Mouse (Mus musculus) cerebellum, adult 11 months (tissue): ENCODE measurements around the gene Utp3.

Experiments
- DNase-seq: peaks from one replicate; pipeline ENCODE4 v3.0.0; 2022

The Utp3 gene

DNA sequence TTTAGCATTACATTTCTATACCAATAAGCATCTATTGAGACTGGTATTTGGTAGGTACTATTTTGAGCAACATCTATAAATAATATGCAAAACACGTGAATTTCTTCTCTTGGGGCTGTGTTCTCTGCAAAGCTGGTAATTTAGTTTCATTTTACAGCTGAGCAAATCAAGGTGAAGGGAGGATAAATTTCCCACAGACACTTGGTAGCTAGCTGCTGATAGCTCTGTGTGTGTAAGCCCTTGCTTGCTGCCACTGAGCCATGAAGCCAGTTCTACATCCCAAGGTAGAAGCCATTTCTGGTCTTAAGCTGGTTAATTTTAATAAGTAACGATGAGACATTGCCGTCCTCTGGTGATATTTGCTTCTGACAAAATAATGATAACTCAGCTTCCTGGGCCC is 20.6 kb downstream of the Utp3 start:
- DNase-seq = no peak

DNA sequence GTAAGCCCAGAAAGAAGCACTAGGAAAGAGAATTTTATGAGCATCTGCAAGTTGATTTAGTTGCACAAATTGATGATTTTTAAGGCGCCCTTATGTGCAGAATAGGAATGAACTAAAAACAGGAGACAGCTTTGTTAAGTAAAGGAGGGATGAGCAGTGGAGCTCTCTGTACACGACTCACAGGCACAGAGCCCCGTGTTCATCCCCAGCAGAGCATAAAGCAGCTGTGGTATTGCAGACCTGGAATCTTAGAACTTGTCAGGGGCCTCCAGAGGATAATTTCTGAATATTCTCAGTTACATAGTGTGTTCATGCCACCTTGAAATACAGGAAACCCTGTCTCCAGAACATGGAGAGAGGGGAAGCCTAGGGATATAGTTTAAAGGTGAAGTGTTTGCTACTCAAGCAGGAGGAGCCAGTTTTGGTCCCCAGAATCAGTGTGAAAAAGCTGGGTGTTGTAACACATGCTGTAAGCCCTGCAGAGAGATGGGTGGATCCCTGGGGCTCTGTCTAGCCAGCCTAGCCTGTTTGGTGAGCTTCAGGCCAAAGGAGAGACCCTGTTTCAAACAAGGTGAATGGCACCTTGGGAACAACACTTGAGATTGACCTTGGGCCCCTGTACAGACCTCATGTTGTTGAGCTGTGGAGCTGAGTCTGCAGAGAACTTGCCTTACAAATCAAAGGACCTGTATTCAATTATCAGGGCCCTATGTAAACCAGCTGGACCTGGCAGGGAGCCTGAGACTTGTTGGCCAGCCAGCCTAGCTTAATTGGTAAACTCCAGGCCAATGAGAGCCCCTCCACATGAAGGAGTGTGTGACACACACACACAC is 21.5 kb downstream of the Utp3 start:
- no peak for DNase-seq

DNA sequence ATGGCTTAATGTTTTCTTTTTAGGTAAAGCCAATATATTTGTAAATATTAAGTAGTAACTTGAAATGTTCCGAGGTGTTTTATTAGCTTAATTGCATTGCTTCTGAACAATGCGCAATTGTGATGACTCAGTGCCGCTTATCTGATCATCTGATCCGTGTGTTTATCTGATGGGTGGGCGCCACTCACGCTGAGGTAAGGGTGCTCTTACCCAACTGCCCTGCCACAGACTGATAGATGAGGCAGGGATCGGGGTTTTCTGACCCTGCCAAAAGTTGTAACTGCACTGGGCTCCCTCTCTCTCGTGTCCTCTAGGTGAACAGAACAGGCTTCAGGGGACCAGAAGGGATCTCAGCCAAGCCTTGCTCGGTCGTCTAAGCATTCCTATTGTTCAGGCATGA is 26.4 kb downstream of the Utp3 start:
- no peak for DNase-seq

DNA sequence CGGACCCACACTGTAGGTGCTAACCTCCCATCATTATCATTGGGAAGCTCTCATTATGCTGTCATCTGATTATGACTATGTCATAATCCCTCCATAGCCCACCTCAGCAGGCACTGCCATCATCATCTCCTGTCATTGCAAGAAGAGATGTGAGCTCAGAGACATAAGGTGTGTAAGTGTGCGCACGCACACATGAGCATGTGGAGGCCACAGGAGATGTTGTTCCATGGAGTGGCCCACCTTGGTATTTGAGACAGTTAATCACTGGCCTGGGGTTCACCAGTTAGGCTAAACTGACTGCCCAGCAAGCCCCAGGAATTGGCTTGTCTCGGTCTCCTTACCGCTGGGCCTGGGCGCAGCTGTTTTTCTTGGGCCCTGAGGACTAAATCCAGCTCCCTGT is 27.1 kb downstream of the Utp3 start:
- DNase-seq = no peak

DNA sequence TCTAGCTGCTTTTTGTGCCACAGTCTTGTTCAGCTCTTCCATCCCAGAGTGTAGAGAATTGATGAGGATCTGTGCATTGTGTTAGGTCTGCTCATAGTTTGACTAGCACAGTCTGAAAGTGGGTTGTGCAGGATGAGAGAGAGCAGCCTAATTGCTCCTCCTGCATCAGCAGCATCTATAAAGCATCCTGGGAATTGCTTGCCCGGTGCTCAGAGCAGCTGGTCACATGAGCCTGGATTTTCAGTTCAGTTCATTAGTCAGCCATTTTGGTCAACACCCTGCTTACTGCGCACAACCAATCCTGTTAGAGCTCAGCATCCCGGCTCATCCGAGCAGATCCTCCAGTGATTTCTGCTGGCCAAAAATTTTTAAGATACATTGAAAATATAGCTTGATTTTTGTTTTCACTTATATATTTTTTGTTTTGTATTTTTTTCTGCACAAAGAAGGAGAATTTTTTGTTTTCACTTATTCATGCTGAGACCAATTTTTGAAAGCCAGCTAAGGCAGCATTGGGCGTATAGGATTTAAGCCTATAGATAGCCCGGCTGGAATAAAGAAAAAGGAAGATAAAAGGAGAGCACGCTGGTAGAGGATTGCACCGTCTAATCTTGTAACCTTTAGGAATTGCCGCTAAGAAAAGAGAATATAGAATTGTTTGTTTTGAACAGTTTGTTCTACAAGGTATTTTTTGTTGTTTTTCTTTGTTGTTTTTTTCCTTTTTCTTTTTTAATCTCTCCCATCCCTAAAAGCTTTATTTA is 29.2 kb downstream of the Utp3 start:
- DNase-seq = peak; percentile 80

DNA sequence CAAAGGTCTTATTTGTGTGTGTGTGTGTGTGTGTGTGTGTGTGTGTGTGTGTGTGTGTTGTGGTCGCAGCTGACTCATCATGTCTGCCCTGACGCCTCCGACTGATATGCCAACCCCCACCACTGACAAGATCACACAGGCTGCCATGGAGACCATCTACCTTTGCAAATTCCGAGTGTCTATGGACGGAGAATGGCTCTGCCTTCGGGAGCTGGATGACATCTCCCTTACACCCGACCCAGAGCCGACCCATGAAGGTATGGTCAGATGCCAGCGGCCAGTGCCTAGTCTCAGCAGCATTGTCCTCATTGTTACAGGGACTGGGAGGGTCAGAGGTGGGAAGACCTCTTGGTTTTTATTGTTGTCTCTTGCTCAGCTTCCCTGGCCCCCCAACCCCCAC is 29.8 kb downstream of the Utp3 start:
- DNase-seq = peak; percentile 47

DNA sequence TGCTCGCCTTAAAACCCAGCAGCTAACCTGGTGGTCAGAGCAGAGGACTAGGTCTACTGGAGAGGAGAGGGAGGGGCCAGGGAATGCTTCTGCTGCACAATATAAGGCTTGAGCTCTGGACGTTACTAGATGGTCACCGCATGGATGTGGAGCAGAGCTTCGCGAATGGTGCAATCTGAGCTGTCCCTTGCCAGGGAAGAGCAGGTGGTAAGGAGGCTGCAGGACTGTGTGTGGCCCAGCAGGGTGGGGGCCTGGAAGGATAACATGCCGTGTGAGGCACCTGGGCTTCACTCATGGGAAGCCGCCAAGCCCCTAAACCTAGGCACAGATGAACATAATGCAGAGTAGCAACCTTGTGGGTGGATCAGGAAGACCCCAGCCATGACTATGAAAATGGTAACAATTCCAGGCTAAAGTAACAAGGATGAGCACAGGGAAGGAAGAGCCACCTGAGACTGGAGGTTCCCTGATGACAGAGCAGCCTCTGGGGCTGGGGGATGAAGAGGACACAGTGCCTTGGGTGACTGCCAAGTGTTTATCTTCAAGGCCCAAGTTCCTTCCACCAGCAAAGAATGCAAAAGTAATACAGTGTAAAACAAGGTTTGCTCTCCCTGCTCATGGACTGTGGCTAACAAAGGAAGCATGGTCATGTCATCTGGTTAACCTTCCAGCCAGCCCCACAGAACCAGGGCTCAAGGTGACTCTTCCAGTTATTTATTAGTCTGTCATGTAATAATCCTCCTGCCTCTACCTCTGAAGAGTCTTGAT is 32.3 kb downstream of the Utp3 start:
- peak; percentile 78 for DNase-seq

DNA sequence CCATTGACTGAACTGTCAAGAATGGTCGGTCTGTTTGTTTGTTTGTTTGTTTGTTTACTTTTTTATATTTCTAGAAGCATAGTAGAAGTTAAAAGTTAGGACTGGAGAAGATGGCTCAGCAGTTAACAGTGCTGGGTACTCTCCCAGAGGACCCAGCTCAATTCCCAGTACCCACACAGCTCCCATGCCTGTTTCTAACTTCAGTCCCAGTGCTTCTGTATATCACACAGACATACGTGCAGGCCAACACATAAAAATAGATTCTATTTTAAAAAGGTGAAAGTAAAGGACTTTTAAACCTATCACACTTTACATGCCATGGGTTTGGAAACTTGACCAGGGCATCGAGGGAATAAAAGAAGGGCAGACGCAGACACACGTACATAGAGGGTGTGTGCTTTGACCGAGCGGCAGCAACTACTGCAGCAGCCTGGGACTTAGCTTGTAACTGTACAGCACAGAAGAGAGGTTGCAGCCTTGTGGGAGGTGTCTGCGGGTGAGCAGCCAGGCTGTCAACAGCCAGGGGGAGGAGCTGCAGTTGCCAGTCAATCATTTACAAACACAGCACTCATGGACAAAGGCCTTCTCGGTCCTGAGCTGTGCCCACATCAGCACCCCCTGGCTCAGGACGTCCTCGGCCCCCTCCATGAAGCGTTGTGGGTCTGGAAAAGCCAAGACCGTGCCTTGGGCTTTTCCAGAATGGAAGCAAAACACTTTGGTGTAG is 33.1 kb downstream of the Utp3 start:
- no peak for DNase-seq

DNA sequence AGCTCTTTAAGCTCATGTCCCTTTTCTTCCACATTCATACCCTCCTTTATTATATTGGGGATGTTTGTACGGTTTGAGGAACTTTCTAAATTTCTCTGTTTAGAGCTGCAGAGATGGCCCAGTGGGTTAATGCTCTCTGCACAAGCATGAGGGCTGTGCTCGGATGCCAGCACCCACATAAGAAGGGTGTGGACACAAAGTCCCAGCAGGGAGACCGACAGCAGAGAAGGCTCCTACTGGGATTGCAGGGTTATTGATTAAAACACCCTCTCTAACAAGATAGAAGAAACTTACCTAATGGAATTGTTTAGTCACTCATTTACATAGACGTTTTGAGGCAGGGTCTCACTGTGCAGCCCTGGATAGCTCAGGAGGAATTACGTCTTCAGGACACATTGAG is 34.2 kb downstream of the Utp3 start:
- no peak for DNase-seq

DNA sequence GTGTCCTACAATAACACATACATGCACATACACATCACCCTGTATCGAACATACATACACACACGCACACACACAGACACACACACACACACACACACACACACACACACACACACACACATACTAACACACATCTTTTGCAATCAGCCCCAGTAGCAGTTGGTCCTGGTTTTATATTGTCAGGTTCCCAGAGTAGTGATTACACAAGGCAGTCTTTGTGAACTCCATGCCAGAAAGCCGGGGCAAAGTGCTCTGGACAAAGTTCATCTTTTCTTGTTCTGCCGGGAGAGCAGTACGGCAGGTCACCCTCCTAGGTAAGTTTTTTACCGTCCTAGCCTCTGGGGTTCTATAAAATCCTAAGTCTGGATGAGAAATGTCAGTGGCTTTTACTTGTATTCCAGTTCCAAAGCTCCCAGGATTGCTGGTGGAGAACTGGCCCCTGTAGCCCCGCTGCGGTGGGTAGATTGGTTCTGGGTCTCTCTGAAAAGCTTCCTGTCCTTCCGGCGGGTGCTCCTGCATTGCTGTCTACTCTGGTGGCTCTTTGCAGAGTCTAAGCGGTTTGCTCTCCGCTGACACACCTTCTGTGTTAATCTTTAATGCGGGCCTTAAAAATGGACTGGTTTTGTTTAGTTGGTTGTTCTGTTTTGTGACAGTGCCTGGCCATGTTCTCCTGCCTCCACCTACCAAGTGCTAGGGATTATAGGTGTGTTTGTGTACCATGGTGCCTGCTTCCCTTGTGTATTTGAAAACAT is 39.3 kb downstream of the Utp3 start:
- no peak for DNase-seq

DNA sequence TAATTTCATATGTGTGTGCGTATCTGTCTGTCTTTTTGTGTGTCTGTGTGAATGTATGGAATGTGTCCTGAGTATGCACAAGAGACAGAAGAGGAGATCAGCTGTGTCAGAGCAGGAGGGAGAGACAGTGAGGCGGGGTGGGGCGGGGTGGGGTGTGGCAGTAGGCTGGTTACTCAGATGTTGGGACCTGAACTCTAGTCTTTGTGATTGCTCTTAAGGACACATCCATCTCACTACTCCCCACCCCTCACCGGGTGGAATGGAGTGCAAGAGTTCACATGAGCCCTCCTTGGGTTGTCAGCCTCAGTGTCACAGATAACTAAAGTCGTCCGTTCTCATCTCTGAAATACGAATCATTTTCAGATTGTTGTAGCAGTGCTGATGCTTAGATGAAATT is 39.9 kb downstream of the Utp3 start:
- DNase-seq = no peak

DNA sequence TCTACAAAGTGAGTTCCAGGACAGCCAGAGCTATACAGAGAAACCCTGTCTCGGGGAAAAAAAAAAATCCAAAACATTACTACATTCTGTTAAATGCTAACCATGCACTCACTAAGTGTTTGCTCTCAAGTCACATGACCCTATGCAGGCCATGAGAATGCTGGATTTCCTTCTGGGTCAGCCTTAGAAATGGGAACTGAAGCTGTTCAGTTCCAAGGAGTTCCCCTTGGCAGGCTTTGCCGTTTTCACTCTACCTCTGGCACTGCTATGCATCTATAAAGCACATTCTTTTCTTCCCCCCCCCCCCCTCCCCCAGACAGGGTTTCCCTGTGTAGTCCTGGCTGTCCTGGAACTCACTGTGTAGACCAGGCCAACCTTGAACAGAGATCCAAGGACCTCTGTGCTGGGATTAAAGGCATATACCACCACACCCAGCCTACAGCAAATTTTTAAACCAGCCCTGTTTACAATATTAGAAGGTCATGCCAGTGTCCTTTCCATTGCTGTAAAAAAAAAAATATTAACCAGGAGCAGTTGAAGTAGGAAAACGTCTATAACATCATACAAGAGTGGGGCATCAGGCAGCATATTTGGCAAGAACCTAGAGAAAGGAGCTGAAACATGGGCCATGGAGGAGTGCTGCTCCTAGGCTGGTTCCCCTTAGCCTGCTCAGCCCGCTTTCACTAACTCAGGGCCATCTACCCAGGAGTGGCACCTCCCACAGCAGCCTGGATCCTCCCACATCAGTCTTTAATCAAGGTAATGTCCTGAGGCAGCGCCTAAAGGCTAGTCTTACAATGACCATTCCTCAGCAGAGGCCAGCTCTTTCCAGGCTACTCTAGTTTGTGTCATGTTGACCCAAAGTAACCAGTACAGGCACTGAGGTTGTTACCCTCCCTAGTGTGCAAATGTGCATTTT is 41.5 kb downstream of the Utp3 start:
- no peak for DNase-seq

DNA sequence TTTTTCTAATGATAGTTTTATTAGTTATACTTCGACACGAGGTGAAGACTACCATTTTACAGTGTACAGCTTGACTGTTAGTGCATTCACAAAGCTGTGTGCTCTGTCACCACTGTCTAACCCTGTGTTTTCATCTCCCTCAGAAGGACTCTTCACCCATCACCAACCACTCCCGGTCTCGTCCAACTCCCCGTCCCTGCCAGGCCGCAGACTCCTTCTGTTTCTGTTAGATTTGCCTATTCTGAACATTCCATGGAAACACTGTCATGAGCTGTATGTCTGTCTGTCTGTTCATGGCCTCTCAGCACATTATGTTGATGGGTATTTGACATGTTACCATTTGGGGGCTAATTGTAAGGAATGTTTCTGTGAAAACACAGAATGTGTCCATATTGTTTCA is 44.7 kb downstream of the Utp3 start:
- no peak for DNase-seq

DNA sequence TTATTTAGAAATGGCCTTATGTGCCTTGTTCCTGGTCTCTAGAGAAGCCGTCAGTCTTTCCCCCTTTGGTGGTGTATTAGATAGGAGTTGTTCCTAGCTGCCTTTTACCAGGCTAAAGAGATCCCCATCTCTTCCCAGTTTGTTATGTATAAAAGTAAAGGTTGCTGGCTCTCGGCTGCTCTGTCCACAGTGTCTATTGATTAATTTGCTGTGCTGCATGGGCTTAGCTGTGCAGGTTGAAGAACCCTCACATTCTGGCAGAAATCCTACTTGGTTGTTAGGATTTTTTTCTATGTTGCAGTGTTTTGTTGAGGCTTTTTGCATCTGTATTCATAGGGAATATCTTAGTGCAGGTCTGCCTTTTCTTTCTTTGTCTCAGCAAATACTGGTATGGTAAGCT is 47.8 kb downstream of the Utp3 start:
- no peak for DNase-seq

DNA sequence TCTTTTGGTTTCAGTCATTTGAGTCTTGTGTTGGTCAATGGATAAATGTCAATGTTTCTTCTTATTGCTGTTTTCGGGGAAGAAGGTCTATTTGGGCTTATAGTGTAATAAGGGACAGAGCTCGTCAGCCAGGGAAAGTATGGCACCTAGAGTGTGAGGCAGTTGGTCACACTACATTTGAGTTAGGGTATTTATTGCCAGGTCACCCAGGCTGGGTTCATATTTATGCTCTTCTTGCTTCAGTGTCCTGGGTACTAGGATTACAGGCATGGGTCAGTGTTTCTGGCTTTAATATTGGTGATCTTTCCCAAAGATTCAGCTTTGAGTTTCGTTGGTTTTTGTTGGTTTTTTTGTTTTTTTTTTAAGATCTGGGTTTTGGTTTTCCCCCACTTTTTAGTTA is 48.5 kb downstream of the Utp3 start:
- DNase-seq = no peak

DNA sequence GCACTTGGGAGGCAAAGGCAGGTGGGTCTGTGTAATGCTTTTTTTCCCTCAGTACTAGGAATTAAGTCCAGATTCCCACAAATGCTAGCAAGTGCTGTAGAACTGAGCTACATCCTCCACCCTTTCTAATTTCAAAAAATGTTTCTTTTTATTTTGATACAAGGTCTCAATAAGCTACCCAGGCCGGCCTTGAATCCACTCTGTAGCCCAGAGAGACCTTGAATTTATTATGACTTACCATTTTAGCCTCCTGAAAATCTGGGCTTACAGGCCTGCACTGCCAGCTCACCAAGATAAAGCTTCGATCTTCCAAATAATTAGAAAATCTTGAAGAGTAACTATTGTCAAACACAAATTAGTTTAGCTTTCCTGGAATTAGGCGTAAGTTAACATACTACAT is 49.8 kb downstream of the Utp3 start:
- DNase-seq = no peak

DNA sequence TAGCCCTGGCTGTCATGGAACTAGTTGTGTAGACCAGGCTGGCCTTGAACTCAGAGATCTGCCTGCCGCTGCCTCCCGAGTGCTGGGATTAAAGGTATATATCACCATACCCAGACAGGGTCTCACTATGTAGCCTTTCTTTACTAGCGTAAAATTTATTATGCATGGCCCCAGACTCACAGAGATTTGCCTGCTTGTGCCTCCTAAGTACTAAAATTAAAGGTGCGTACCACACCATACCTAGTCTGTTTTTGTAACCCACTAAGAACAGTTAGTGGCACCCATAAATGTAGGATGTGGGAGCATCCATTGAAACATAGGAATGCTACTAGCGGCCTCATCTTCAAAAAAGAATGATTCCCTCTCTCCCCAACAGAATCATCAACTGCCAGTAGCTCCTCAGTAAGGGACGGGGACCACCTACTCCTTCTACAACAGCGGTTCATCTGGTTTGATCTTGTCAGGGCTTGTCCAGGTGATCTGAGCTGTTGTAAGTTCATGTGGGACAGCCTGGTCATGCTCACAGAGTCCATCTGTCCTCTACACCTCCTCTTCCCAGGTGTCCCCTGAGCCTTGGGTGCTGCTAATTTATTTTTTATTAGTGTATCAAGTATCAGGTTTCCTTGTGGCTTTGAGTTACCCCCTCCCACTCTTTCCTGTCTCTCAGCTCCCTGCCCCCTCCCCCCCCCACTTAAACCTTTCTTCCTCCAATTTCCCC is 50.5 kb downstream of the Utp3 start:
- DNase-seq = no peak
